Mouse (Mus musculus): ENCODE measurements around the gene Usp31.

The Usp31 gene

GRCm38 (mm10) chr7:121707073-121707667, at the start of gene Usp31:
Usp31 (minus strand) TSS chr7:121707253.
- DNase-seq (ENCODE audit: extremely low spot score, low spot score) = peak; percentile 92

- DNase-seq (ENCODE audit: extremely low spot score, low spot score) = no peak
Observed at GRCm38 (mm10) chr7:121754748-121755147, 47.7 kb upstream of the Usp31 start.

- DNase-seq (ENCODE audit: extremely low spot score, low spot score) = no peak
Observed at GRCm38 (mm10) chr7:121750244-121750643, 43.2 kb upstream of the Usp31 start.

GRCm38 (mm10) chr7:121737511-121738415, 30.7 kb upstream of the Usp31 start:
- DNase-seq (ENCODE audit: extremely low spot score, low spot score) = no peak

- DNase-seq (ENCODE audit: extremely low spot score, low spot score) = peak; percentile 84
Observed at GRCm38 (mm10) chr7:121734171-121734831, 27.2 kb upstream of the Usp31 start, which contains the start of gene Scnn1g. Scnn1g (plus strand) TSS chr7:121734479.

- DNase-seq (ENCODE audit: extremely low spot score, low spot score) = peak; percentile 54
Observed at GRCm38 (mm10) chr7:121730225-121730624, 23.2 kb upstream of the Usp31 start.

GRCm38 (mm10) chr7:121717031-121717430, 10.0 kb upstream of the Usp31 start:
- no peak for DNase-seq (ENCODE audit: extremely low spot score, low spot score)

GRCm38 (mm10) chr7:121711171-121711570, 4.1 kb upstream of the Usp31 start:
- DNase-seq (ENCODE audit: extremely low spot score, low spot score) = no peak

GRCm38 (mm10) chr7:121706411-121707072, 511 bp downstream of the Usp31 start:
- DNase-seq (ENCODE audit: extremely low spot score, low spot score) = peak; percentile 65

GRCm38 (mm10) chr7:121705051-121705450, 2.0 kb downstream of the Usp31 start:
- DNase-seq (ENCODE audit: extremely low spot score, low spot score) = no peak

GRCm38 (mm10) chr7:121701983-121702382, 5.1 kb downstream of the Usp31 start:
- DNase-seq (ENCODE audit: extremely low spot score, low spot score) = no peak

- DNase-seq (ENCODE audit: extremely low spot score, low spot score) = no peak
Observed at GRCm38 (mm10) chr7:121700480-121700879, 6.6 kb downstream of the Usp31 start.

- no peak for DNase-seq (ENCODE audit: extremely low spot score, low spot score)
Observed at GRCm38 (mm10) chr7:121699218-121699617, 7.8 kb downstream of the Usp31 start.

GRCm38 (mm10) chr7:121697574-121697973, 9.5 kb downstream of the Usp31 start:
- no peak for DNase-seq (ENCODE audit: extremely low spot score, low spot score)

GRCm38 (mm10) chr7:121697170-121697569, 9.9 kb downstream of the Usp31 start:
- no peak for DNase-seq (ENCODE audit: extremely low spot score, low spot score)

- no peak for DNase-seq (ENCODE audit: extremely low spot score, low spot score)
Observed at GRCm38 (mm10) chr7:121691803-121692202, 15.2 kb downstream of the Usp31 start.

- DNase-seq (ENCODE audit: extremely low spot score, low spot score) = no peak
Observed at GRCm38 (mm10) chr7:121689338-121689737, 17.7 kb downstream of the Usp31 start.

- DNase-seq (ENCODE audit: extremely low spot score, low spot score) = no peak
Observed at GRCm38 (mm10) chr7:121685140-121685984, 21.7 kb downstream of the Usp31 start.

GRCm38 (mm10) chr7:121681191-121681590, 25.9 kb downstream of the Usp31 start:
- no peak for DNase-seq (ENCODE audit: extremely low spot score, low spot score)

GRCm38 (mm10) chr7:121677105-121677753, 29.8 kb downstream of the Usp31 start:
- DNase-seq (ENCODE audit: extremely low spot score, low spot score) = no peak

Data from neural tube, embryonic 10.5 days (tissue).